Mouse (Mus musculus): Measurements from ENCODE around the gene Glis3.
A peak's percentile ranks its signal among the peaks of the same experiment; 100 is the strongest.

The Glis3 gene

GRCm38 (mm10) chr19:28579724-28580375 is 100.0 kb downstream of the Glis3 start:
- DNase-seq, result no peak

GRCm38 (mm10) chr19:28577023-28577422 is 102.9 kb downstream of the Glis3 start:
- no peak for DNase-seq

- DNase-seq, result no peak
These were observed 103.3 kb downstream of the Glis3 start for GRCm38 (mm10) chr19:28576619-28577018.

DNA sequence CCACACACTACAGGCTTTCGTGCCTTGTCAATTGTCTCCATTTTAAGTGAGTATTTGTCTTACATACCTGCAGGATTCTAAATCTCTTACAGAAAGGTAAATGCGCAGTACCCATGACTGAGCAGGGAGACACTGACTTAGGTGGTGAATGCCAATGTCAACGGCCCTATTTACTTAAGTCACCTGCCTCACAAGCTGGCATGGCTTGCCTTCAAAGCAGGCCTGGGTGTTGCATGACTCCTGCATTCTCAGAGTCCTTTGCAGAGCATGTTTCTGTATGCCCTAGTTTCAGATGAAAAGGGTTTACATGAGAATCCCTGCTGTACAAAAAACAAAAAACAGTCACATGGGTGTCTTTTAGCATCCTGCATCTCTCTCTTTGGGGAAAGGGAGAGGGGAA is 106.2 kb downstream of the Glis3 start:
- no peak for DNase-seq

- no peak for DNase-seq
These were observed 110.0 kb downstream of the Glis3 start for GRCm38 (mm10) chr19:28569856-28570255.

DNA sequence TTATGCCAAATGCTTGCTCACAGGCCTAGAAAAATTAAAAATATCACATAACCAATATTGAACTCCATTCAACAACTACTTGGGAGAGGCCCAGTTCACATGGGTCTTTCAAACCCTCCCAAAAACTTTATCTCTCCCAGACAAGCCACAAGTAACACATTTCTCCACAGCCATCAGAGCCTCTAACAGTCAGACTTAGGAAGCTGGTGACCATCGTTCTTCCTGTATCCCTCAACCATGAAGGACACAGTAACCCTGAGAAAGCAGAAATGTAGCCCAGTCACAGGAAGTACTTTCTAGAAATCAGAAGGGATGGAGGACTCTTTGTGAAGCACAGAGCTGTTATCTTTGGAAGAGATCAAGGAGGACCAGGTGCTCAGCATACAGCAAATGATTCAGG is 112.8 kb downstream of the Glis3 start:
- no peak for DNase-seq

- no peak for DNase-seq
These were observed 113.3 kb downstream of the Glis3 start for GRCm38 (mm10) chr19:28566554-28566953.

DNA sequence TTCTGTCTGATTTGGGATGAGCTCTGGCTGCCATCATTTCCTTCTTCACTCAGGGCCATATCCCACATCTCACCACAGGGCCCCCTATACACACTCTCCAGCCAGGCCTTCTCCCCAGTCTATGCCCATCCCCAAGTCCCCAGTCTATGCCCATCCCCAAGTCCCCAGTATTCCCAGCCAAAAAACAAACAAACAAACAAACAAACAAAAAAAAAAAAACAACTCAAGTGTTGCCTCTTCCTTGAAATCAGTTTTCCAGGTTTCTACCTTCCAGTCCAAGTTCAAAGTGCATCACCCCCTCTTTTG is 118.2 kb downstream of the Glis3 start:
- DNase-seq, result no peak

GRCm38 (mm10) chr19:28560801-28561696 is 118.8 kb downstream of the Glis3 start:
- DNase-seq, result no peak

DNA sequence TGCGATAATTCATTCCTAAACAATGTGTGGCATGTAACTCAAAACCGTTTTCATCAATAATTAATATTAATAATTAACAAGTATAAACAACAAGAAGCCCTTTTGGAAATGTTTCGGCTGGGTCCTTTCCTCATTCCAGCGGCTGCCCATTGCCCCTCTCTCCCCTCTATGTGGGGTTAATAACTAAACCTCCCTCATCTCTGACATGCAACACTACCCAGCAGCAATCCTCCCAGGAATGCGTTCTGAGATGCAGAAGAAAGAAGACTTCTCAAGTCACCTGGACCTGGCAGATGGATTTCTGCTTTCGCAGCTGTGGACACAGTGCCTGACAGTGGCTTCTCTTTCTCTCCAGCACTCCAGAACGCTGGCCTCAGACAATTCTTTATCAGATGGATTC is 120.0 kb downstream of the Glis3 start:
- DNase-seq, result no peak

GRCm38 (mm10) chr19:28559400-28559799 is 120.5 kb downstream of the Glis3 start:
- no peak for DNase-seq

GRCm38 (mm10) chr19:28558661-28559060 is 121.2 kb downstream of the Glis3 start:
- no peak for DNase-seq

DNA sequence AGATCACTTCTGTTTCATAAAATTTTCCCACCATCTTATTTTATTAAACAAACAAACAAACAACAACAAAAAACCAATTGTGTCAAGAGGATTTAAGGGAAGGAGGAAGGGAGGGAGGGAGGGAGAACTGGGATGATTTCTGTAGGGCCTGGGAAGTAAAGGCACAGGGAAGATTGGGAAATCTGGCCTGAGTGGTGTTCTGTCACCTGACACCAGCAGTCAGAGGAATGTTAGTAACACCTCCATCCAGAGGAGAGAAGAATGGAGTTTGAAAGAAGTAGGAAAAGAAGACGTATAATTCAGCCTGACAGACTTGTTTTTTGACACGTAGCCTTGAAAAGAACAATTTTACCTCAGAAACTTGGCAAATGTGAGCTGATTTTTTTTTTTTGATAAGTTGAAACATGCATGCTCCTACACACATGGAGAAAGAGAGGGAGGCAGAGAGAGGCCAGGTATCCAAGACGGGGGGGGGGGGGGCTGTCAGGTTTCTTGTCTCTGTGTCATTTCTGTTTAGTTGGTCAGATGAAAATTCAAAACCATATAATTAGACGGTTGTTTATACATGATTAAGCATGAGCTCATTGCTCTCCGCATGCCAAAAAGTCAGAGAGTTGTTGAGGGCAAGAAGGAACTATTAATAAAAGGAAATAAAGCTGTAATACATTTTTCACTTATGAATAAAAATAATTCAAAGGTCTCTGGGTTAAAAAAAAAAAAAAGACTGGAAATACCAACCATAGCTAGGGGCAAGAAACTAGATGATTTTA is 122.1 kb downstream of the Glis3 start:
- no peak for DNase-seq

GRCm38 (mm10) chr19:28555181-28555929 is 124.5 kb downstream of the Glis3 start:
- no peak for DNase-seq

DNA sequence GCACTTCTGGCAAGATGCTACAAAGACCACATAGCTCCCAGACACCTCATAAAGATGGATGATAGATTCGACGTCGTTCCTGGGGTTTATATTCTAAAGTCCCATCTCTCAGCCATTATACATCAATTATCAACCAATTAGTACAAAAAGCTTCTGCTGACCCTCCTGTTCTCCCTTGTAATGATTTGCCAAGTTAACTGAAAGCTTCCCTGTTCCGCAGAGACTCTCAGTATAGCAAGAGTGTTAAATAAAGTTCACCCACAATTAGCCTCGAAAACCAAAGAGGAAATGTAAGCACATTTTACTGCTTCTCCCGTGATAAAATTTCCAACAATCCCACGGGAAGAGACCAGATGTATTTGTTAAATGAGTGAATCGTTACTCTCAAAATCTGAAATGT is 129.3 kb downstream of the Glis3 start:
- DNase-seq, result no peak

- no peak for DNase-seq
These were observed 132.9 kb downstream of the Glis3 start for GRCm38 (mm10) chr19:28546933-28547332.

- no peak for DNase-seq
These were observed 134.4 kb downstream of the Glis3 start for GRCm38 (mm10) chr19:28545493-28545892.

GRCm38 (mm10) chr19:28538813-28539212 is 141.1 kb downstream of the Glis3 start:
- no peak for DNase-seq

DNA sequence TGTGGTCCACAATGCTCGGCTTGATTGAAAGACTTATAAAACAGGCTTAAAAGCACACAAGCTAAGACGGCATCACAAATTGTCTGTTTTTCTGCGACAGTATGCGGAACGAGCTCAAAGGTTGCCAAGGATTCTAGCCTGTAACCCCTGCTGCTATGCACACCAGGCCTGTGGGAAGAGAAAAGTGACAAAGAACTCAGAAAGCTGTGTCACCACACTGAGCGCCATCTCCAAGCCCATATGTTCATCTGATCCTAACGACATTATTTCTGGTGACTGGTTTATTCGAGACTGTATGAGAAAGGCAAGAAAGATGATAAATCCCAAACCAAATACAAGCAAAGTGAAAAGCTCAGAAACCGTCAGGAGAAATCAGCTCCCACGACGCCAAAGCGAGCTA is 144.9 kb downstream of the Glis3 start:
- DNase-seq, result no peak

DNA sequence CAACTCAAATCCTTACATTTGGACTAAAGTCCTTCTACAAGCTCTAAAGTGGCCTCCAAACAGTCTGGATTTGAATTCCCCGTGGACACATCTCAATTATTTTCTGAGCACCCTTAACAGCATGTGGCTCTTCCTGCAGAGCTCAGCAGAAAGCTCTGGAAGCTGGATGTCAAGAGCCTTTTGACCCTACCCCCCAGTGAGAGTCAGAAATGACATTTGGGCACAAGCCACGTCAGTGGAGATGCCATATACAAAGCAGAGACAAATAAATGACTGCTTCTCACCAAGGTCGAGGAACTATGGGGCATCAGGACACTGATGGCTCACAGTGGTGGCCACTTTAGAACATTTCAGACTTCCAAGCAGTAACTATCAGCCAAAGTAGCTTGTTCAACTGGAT is 146.3 kb downstream of the Glis3 start:
- no peak for DNase-seq

DNA sequence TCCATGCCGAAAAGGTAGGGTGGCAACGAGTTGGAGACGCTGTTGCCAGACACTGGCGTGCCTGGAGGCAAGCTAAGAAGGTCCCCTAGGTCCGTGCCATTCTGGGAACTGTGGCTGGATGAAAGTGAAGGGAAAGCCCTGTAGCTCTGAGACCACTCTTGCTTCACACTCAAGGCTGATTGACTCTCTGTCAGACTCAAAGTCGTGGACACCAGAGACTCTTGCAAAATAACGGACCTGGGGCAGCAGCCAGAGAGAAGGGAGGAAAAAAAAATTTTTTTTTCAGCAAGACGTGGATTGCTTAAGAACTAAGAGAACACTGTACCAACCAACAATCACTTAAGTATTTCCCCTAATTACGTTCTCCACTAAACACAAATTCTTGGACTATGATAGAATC is 148.1 kb downstream of the Glis3 start:
- no peak for DNase-seq

DNA sequence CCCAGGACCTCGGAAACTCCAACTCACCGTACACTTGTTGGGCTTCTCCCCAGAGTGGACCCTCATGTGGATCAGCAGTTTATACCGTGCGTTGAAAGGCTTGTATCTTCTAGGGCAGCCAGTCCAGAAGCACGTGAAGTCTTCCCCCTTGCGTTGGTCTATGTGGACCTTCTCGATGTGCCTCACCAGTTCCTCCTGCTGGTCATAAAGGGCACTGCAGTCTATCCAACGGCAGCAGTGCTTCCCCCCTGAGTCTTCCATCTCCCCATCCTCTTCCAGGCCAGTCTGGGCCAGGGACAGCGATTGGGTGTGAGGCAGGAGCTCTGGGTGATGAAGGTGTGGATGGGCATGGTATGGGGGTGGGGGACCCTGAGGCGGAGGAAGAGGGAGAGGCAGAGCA is 149.0 kb downstream of the Glis3 start:
- peak; percentile 6 for DNase-seq

DNA sequence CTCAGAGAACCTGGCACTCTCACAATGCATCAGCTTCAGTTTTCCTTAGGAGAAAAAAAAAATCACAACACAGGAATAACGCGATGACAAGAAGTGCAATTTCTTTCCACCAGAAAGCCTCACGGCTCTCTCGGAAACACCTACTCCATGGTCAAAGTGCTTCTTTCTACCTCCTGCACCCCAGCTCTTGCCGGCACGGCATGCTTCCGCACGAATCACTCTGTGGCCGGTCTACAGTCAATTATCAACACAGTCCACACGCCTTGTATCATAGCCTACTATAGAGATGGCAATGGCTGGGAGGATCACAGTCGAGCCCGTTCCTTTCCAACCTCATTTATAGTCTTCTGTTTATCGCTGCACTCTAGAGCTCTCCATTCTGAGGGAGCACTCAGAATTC is 150.9 kb downstream of the Glis3 start:
- no peak for DNase-seq

All from cerebellum, adult 9-11 months (tissue).